Comparison of ENCODE assay signal across 10 mouse cellular contexts in genomic region chr11:49006317-49006716, GRCm38 (mm10). TPM values are rescaled to one million over a fixed set of nuclear protein-coding genes. Genes with fewer than 3 reads are reported as not detected.
"Had no signal": no experiment of that assay in that cellular context is flagged by ENCODE, and none has a peak within 500 bp of the region (broad histone marks: within the 10 kb centered on the region; RNA-seq: fewer than 3 reads in every experiment).

No protein-coding gene starts in this region.

RNA-seq across cellular contexts. Expression of gene Tgtp1, which starts 12.3 kb away (rescaled TPM):
- polyA plus RNA-seq: midbrain, embryonic 13.5 days; midbrain, embryonic 15.5 days; neural tube, embryonic 12.5 days; neural tube, embryonic 14.5 days had no signal

RNA-seq across cellular contexts. Expression of gene Gm12185, which starts 14.3 kb away (rescaled TPM):
- polyA plus RNA-seq: liver, embryonic 16.5 days; lung, embryonic 14.5 days; midbrain, embryonic 11.5 days; midbrain, embryonic 13.5 days; midbrain, embryonic 15.5 days; midbrain, postnatal 0 days; neural tube, embryonic 12.5 days; neural tube, embryonic 14.5 days; stomach, embryonic 15.5 days; testis, adult 2 months had no signal

RNA-seq across cellular contexts. Expression of gene 9930111J21Rik1, which starts 27.1 kb away (rescaled TPM):
- polyA plus RNA-seq: neural tube, embryonic 14.5 days; testis, adult 2 months had no signal

RNA-seq across cellular contexts. Expression of gene Olfr56, which starts 27.6 kb away (rescaled TPM):
- polyA plus RNA-seq: lung, embryonic 14.5 days; midbrain, embryonic 11.5 days; midbrain, embryonic 13.5 days; midbrain, embryonic 15.5 days; midbrain, postnatal 0 days; neural tube, embryonic 12.5 days; neural tube, embryonic 14.5 days; stomach, embryonic 15.5 days; testis, adult 2 months had no signal
